Mouse (Mus musculus): Measurements from ENCODE around the gene Bhlhe23.

Bhlhe23 gene

DNA sequence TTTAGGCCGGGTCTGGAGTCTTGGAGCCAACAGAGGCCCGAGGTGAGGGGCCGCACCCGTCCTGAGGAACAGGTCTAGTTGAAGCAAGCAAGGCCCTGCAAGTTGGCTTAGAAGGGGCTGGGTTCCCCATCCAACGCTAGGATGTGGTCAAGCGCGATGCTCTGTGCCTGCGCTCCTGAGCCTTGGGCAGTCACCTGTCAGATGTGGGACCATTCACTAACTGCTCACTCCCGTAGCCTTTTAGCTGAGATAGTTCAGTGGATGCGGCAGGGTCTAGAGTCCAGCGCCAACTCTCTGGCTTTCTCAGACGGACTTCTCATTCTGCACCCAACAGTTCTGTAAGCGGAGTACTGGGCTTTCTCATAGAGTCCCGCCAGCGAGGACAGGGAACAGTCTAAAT is 1.1 kb downstream of the Bhlhe23 start:
- no peak for DNase-seq (ENCODE audit: low read depth in 2 of 2, low spot score in 2 of 2)

DNA sequence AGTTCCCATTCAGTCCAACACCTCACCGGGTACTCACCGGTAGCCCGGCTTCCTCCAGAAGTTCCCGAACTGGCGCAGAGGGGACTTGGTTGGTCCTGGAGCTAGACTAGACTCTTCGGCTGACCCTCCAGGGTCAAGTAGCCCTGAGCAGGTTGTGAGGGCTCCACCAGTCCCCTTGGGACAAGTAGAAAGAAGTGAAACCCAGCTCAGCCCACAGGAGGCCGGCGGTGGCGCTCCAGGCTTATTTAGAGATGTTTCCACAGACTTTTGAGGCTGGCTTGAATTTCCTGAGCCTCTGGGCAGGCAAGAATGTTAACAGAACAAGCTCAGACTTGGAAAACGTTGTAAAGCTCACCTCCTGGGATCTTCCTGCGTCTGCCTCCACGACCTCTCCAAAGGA is 1.5 kb downstream of the Bhlhe23 start:
- DNase-seq (ENCODE audit: low read depth in 2 of 2, low spot score in 2 of 2) = no peak

DNA sequence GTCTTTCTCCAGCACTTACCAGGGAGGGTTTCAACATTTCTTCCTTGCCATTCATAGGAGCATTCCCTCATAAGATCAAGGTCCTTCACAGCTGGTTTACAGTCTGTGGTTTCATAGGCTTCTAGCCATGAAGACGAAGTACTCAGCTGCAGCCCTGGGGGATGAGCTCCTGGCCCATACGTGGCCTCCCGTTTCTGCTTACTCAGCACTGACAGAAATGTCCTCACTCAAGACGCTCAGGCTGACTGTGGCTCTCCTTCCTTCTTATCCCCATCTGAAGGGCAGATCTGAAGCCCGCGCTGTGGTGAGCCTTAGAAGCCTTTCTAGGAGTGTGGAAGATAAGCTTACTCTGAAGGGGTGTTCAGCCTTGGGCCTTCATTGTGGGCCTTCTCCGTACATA is 11.0 kb downstream of the Bhlhe23 start:
- no peak for DNase-seq (ENCODE audit: low read depth in 2 of 2, low spot score in 2 of 2)

DNA sequence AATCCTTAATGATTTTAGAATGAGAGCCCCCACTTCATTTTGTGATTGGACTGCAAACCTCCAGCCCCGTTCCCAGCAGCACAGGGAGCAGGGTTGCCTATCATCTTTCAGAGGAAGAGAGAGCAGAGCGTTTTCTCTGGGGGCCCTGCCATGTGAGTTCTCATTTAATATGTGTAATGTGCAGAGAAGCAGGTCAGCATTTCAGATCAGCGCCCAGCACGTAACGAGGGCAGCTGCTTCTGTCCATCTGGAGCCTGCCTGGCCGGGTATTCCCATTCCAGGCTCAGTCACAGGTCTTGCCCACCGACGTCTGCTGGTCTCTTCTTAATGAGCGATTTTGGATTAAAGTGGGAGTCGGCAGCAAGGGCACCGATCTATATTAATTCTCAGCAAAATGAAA is 11.7 kb downstream of the Bhlhe23 start:
- no peak for DNase-seq (ENCODE audit: low read depth in 2 of 2, low spot score in 2 of 2)

DNA sequence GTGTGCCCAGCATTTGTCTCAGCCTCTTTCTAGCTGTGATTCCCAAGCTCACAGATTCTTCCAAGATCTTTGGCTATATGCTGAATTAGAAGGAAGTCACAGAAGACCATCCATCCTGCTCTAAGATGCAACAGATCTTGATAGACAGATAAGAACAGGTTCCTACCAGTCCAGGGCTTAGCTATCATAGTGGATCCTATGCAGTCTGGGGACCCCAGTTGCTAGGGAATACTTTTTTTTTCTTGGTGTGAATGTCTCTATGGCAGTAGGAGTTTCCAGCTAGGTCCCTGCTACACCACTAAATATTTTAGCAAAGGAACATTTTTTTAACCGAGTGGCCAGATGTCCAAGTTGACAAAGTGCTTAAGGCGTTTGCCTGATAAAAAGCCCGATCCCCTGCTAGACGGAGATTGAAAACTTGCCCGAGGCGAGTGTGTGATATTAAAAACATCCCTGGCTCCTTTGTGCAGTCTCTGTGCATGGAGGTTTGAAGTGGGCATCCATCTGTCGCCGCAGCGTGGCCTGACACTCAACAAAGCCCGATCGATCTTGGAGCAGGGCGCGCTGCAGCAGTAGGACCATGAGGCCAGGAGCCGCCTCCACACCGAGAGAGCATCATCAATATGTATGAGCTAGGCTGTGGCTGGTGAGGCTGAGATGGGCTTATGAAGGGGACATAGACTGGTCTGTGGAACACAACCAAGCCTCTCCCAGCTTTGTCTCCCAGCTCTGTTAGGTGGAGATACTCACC is 18.0 kb downstream of the Bhlhe23 start:
- DNase-seq (ENCODE audit: low read depth in 2 of 2, low spot score in 2 of 2) = no peak

DNA sequence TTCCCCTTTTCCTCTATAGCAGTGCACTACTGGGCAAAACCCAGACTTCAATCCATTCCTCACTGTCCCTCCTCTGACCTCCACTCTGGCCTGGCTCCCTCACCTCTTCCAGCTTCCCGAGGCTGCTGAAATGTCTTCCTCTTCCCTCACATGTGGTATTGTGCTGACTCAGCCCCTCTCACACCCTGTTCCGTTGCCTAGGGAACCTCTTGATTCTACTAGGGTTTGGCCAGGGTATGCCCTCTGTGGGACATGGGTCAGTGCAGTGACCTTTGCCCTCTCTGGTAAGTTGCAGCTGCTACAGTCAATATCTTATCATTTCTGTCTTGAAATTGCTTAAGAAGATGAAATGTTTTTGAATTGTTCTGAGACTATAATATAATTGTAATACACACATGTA is 19.9 kb downstream of the Bhlhe23 start:
- DNase-seq (ENCODE audit: low read depth in 2 of 2, low spot score in 2 of 2) = no peak

DNA sequence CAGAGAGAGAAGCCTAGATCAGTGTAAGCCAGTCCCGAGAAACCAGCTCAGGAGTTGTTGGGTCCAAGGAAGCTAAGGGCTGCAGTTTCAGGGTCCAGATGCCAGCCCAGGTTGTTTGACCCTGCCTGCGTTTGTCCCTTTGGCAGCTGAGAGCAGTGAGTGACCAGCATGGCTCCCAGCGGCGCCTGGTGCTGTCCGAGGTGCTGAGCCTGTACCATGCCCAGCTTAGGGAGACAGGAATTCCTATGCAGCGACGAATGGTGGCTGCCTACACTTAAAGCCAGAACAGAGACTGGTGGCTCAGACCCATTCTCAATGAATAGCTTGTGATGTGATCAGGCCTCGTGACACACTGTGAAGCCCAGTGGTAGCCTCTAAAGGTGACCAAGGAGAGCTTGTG is 20.8 kb downstream of the Bhlhe23 start:
- no peak for DNase-seq (ENCODE audit: low read depth in 2 of 2, low spot score in 2 of 2)

DNA sequence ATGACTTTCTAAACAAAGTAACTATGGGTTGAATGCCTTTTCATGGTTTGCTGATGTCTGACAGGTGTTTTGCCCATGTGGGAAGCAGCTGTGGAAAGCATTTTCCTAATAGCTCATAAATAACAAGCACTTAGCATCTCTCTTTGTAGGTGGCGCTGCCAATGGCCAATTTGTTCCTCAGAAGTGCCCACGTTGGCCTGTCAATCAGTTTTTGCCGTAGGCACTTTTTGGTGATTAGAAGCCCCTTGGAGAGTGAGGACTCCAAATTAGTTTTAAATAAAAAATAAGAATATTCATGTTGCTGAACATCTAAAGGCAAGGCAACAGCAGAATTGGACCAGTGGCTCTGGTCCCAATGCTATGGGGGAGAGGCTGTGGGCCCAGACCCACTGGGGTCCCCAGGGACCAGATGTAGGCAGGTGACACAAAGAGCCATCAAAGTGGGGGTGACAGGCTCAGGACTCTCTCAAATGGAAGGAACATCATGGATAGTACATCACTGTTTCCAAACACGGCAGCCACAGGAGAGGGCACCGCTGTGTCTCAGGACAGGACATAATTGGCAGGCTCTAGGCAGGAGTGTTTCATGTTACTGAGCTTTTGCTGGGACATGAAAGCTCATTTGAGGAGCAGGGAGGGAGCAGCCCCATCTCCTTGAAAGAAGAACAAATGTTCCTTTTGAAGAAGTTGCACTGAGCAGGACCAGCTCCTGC is 21.6 kb downstream of the Bhlhe23 start:
- no peak for DNase-seq (ENCODE audit: low read depth in 2 of 2, low spot score in 2 of 2)

DNA sequence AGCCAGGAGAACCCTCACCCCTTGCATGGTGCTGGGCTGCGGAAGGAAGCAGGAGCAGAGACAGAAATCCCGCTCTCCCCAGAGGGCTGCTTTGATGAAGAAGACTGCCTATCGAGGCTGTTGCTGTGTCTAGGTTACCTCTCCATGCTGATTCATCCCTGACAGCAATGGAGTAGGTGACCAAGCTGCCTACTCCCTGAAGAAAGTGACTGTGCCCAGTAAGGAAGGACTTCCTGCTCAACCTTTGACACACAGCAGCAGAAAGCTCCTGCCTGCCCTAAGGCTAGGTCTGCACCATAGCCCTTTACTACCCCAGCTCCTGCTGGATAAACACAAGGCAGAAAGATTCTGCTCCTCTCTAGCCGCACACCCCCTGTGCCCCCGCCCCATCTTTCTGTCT is 27.8 kb downstream of the Bhlhe23 start:
- DNase-seq (ENCODE audit: low read depth in 2 of 2, low spot score in 2 of 2) = no peak

DNA sequence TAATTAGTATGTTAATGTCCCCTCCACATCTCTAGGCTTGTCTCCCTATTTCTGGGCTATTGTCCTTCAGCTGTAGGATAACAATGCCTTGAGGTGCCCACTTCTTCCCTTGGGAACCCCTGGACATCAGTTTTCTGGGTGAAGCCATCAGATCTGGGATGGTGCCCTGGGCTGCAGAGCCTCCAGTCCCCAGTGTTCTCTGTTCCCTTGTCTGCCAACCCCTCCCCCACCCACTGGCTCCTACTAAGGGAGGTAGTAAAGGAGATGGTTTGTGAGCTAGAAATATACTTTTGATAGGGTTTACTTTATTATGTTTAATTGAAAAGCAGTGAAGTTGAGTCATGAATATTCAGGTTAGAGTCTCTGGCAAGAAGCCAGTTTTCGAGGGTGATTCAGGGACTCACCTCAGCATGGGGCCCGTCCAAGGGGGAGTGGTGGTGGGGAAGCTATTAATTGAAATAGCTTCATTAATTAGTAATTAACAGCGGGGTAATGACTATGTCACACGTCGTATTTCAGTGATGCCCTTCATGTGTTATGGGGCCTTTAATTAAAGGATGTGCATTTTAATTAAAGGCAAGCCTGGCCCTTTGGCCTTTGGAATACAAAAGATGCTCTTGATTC is 30.0 kb downstream of the Bhlhe23 start:
- DNase-seq (ENCODE audit: low read depth in 2 of 2, low spot score in 2 of 2) = no peak

DNA sequence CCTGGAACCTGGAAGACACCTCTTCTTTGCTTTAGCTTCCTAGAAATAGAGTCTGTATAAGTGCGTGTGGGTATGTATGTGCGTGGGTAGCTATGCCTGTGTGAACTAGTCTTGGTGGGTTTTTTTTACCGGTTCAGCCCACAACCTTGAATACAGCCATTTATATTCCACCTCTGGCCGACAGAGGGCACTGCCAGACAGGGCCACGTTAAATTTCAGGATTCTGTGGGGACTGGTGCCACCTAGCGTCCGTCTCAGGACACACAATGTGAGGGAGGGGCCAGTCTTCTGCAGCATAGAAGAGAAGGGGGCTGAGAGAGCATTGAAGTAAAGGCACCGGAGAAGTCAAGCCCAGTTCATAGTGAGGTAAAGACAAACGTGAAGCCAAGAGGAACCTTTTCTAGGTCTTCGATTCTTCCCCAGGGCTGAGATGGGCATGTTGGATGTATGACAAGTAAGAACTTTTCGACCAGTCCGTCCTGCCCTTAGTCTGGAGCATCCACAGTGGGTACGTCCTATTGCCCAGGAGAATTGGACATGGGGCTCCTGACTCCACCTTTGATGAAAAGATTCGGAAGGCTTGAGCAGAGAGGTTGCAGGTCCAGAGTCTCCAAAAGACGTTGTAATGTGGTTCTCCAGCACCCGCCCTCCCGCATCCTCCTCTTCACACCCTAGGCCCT is 31.3 kb downstream of the Bhlhe23 start:
- peak; percentile 88 to 91 for DNase-seq (ENCODE audit: low read depth in 2 of 2, low spot score in 2 of 2)

DNA sequence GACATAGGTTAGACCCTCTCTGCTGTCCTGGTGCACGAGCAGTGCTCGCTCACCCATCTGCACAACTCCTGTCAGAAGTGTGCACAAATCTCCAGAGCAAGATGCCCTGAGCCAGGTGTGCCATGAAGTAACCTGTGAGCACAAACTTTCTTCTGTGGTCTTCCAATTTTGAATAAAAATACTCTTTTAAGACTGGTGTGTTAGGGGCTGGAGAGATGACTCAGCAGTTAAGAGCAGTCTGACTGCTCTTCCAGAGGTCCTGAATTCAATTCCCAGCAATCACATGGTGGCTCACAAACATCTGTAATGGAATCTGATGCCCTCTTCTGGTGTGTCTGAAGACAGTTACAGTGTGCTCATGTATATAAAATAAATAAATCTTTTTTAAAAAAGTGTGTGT is 33.4 kb downstream of the Bhlhe23 start:
- DNase-seq (ENCODE audit: low read depth in 2 of 2, low spot score in 2 of 2) = no peak

DNA sequence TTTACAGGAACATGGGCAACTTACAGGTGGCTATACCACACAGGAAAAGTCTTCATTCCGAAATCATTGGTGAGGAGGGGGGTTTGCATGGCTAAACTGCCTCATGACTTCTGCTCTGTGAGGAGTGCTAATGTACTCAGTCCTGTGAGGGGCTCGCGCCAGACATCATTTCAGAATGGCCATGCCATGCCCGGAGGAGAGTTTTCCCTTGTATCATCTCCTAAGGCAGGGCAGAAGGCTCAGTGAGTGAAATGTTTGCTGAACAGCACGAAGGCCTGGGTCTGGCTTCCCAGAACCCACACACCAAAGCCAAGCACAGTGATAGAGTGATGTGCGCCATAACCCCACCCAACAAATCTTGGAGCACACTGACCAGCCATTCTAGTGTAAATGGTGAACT is 33.9 kb downstream of the Bhlhe23 start:
- DNase-seq (ENCODE audit: low read depth in 2 of 2, low spot score in 2 of 2) = no peak

DNA sequence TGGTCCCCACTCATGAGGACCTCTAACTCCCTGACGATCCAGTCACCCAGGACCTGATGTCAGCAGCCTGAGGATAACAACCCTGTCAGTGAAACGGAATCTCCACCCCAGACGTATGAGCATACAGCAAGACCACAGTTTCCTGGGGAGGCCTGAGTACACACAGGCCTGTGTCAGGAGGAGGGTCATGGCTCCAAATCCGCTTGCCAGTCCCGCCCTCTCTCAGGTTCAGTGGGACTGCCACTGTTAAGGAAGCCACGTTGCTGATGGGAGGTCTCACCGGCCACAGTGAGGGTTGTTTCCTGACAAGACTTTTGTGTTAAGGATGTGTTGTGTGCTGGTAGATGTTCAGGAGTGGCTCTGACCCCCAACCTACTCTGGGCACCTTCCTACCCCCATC is 35.3 kb downstream of the Bhlhe23 start:
- no peak for DNase-seq (ENCODE audit: low read depth in 2 of 2, low spot score in 2 of 2)

DNA sequence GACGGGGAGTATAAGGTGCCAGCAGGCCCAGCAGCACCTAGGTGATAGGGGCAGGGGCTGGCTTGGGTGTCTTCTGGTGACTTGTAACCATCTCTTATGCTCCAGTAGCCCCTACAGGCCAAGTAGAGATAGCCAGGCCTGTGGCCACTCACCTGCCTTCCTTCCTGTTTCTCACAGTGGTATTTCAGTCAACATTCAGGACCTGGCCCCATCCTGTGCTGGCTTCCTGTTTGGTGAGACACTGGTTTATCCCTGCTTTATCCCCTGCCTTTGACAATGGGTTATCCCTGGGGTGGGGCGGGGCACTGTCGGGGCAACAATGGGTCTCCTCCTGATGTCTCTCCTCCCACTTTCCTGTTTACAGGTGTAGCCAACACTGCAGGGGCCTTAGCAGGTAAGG is 36.4 kb downstream of the Bhlhe23 start:
- no peak for DNase-seq (ENCODE audit: low read depth in 2 of 2, low spot score in 2 of 2)

DNA sequence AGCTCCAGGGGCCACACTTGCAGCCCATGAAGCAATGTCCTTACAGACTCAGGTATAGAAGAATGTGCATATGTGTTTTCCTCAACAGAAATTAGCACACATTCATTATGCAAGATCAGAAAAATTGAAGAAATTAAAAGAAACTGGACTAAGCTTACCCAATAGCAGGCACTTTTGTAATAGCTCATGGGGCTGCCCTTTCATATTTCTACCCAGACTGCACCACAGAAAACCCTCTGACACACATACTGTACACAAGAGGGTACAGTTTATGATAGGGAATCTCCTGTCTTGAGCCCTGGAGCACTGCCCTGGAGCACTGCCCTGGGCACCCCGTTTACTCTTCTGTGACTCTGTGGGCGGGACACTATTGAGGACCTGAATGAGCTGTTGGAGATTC is 38.7 kb downstream of the Bhlhe23 start:
- DNase-seq (ENCODE audit: low read depth in 2 of 2, low spot score in 2 of 2) = no peak

DNA sequence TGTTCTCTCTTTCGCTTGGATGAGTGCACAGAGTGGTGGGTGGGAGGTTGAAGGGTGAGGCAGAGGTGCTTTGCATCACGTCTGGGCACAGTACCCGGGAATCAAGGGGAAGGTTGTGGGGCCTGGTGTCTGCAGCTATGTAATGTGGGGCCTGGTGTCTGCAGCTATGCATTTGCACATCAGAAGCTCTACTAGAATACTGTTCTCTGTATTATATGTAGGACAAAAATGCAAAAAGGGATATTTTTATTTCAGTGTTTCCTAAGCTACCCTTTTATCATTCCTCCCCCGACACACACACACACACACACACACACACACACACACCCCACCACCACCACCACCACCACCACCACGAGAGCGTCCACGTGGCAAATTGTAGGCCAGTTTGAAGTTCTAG is 41.5 kb downstream of the Bhlhe23 start:
- DNase-seq (ENCODE audit: low read depth in 2 of 2, low spot score in 2 of 2) = no peak

DNA sequence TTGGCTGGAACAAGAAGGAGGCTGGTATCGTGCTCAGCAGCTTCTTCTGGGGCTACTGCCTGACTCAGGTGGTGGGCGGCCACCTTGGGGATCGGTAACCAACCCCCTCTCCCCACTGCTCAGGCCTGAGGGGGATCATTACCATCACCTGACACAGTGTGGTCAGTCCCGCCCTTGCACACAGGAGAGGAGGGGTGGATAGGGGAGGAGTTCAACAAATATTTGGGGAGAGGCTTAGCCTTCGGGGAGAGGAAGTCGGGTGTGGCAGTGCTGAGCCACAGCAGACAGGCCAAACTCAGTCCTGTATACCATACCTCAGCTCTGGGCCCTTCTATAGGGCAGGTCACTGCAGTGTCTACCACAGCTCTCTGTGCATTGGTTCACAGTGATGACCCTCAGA is 44.7 kb downstream of the Bhlhe23 start:
- no peak for DNase-seq (ENCODE audit: low read depth in 2 of 2, low spot score in 2 of 2)

DNA sequence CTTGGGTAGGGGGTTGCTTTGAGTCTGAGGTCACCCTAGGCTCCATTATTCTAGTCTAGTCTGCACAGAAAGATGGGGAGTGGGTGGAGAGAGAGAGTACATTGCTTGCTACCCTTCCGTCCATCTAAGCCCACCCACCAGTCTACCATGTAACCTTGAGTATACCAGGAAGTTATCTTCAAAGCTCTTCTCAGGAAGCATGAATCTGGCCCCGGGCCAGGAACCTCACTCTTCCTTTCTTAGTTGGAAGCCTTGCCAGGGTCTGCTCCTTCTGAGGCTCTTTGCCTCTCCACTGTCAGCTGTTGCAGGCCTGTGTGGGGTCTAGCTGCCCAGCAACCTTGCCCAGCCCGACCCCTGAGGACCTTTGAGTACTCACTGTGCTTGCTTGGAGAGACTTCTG is 45.7 kb downstream of the Bhlhe23 start:
- DNase-seq (ENCODE audit: low read depth in 2 of 2, low spot score in 2 of 2) = peak; percentile 50 to 67

DNA sequence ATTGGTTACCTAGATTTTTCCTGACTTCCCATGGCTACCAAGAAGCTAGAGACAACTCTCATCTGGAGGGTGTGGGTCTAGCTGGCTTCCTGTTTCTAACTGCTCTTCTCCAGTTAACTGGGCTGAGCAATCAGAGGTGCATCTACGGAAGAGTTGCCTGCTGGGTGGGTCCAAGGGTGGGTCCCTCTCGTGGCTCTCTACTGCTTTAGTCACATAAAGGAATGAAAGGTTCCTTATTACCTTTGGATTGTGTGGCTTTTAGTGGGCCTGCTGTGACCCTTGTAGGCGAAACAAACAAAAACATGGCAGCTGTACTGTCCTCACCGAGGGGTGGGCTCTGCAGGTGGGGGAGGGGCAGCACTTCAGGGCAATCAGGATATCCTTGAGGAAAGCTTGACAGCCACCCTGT is 49.1 kb downstream of the Bhlhe23 start:
- DNase-seq (ENCODE audit: low read depth in 2 of 2, low spot score in 2 of 2) = no peak

DNA sequence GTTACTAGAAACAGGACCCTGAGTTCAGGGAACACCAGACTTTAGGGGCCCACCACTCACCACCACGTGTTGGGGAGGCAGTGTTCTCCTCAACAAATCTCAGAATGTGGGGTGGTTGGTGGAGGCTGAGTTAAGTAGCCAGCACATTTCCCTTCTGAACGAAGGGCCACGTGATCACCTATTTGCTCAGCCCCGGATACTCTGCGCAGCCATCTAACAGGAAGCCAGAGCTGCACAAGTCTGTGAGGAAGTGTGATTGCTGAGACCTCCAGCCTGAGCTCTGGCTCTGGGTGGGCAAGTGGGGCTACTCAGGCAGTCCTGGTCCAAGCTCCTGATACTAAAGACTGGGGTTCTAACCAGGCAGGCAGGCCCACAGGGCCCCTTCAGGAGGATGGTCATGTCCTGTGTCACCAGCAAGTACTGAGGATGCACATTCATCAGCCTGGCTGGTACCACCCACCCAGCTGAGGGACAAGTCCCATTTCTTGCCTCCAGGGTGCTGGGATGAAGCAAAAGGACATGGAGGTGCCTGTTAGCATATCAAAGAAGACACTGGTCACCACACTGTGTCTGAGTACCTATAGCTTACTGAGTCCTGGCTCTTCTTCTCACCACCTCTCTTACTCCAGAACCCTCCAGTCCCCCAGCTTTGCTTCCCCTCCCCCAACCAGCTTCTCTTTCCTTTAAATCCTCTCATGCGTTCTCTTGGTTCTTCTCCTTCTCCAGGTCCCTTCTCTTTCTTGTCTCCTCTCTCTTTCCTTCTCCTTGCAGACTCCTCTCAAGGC is 49.9 kb downstream of the Bhlhe23 start:
- DNase-seq (ENCODE audit: low read depth in 2 of 2, low spot score in 2 of 2) = peak; percentile 46 to 65
